Mouse (Mus musculus): ENCODE data around the gene Arhgdig. TPM values are rescaled to one million over a fixed set of nuclear protein-coding genes. Genes with fewer than 3 reads are reported as not detected.
A peak's percentile ranks its signal among the peaks of the same experiment; 100 is the strongest.
"Not testable (repeated sequence)": the region's sequence is repeated elsewhere in the genome, so short reads cannot be mapped to it uniquely, and the experiment has no call there.

Arhgdig gene
- total RNA-seq, 4 experiments from 2014 or later: 59.6 to 69.7 (median 67.6) TPM

DNA sequence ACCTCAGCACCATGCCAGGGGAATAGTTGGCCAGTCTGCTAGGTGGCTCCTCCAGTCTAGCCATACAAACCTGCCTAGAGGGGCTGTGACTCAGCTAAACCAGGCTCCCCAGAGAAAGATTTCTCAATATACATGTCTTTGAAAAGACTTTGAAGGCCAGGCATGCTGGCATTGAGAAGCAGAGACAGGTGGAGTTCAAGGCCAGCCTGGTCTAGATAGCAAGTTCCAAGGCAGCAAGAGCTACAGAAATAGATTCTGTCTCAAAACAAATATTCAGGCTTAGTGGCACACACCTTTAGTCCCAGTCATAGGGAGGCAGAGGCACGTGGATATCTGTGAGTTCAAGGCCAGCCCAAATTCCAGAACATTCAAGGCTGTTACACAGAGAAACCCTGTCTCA lies 1.2 kb downstream of the Arhgdig start:
- no peak for DNase-seq (ENCODE audit: low spot score in 2 of 2)

DNA sequence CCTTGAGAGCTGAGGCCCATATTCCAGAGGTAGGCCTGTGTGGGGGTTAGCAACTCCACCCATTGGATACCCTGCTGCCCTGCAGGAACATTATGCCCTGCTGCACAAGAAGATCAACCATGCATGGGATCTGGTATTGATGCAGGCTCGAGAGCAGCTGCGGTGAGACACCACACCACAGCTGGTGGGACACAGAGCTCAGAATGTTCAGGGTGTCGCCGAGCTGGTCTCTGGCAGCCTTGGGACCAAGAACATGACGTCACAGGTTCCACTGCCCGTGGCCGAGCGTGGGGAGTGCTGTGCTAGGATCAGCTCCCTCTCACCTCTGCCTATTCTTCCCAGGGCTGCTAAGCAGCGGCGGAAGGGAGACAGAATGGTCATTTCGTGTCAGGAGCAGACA lies 2.8 kb downstream of the Arhgdig start:
- no peak for DNase-seq (ENCODE audit: low spot score in 2 of 2)

DNA sequence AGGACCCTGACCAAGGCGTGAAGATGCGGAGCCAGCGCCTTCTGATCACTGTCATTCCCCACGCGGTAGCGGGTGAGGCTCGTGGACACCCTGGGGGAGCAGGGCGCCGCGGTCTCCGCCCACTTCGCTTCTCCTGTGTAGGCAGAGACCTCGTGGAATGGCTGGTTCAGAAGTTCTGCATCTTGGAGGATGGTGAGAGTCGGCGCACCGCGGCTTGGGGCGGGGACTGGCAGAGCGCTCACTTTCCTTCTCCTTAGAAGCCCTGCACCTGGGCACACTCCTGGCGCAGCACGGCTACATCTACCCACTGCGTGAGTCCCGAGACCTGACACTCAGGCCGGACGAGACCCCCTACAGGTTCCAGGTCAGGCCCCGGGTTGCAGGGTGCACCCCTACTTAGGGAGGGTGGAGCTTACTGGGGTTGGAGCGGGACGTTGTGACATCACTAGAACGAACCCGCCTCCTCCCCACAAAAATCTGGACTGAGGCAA lies 4.2 kb downstream of the Arhgdig start:
- peak; percentile 46 to 50 for DNase-seq (ENCODE audit: low spot score in 2 of 2)

DNA sequence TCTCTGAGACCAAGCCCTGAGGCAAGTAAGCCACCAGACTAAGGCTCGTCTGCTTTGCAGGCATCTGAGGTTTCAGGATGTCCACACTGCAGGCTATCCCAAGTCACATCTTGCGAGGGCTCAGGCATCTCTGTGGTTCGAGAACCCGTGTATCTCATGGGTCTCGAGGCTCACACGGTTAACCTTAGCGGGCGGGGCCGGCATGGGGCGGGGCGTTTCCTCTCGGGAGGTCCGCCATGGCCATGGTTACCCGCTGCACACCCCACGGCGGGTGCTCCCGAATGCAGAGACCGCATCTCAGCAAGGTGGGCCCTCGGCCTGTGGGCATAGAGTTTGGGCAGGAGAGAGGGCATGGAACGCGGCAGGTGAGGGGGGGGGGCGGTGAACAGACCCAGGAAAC lies 4.8 kb downstream of the Arhgdig start, which contains the start of gene Rgs11:
Rgs11 (plus strand) TSS at position 215 of the 400 bp plus-strand sequence.
- no peak for DNase-seq (ENCODE audit: low spot score in 2 of 2)

DNA sequence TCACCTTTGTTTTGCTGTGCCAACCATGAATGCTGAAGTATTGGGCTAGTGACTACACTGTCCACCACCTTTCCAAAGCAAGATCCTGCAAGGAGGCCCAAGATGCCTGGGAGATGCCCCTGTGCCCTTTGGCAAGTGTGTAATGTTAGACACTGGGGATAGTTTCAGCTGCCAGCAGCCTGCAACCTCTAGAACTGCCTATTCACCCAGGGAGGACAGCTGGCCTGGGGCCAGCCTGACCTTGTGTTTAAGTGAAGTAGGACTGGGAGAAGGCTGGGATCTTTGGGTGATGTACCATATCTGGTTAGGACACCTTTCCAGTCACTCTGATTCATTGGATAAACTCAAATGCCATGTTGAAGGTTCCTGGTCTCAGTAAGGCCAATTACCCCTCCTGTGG lies 5.6 kb downstream of the Arhgdig start:
- no peak for DNase-seq (ENCODE audit: low spot score in 2 of 2)

DNA sequence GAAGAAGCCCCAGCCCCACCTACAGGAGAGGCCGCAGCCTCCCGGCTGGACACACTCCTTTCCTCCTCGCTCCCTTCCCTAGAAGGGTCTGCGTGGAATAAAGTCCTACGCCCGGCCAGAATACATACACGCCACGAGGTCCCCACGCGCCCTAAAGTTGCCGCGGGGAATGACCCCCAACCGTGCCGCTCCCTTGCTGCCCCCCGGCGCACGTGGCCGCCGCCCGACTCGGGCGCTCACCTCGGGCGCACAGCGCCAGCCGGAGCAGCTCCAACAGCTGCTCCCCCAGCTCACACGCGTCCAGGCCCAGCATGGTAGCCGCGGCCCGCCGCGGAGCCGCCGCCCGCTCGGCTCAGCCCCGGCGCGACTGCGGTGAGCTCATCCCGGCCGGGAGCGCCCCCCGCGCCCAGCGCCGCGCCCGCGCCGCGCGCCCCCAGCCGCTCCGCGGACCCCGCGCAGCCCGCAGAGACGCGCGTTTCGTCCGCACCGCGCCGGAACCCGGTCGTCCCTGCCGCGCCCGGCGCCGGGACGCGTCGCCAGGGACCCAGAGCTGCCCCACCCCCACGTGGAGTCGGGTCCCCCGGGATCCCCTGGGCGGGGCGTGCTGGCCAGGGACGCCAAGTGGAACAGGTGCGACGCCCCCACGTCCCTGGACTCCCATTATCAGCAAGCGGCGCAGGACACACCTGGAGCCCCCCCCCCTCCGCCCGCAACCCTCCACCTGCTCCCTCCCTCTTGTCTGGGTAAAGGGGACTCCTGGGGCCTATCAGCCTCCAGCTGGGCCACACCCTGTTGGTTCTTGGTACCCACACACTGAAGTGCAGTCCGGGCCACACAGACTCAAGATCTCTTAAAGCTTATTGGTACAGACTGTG lies 6.5 kb downstream of the Arhgdig start:
- no peak for DNase-seq (ENCODE audit: low spot score in 2 of 2)

DNA sequence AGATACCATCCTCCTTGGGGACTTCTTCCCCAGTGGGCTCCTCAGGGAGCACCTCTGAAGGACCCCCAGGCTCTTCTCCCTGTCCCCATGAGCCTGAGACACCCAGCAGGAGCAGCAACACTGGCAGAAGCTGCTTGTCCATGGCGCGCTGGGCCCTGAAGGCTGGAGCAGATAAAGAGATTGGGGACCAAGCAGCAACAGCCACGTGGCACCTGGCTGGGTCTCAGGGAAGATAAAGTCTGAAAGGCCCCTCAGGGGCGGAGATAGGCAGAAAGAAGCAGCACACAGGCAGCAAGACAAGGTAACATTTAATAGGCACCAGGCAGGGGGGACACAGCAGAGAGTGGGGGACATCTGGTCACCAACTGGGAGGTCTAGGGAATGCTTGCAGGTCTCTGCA lies 8.7 kb downstream of the Arhgdig start, which contains the start of gene Pdia2:
Pdia2 (minus strand) TSS at position 196 of the 400 bp plus-strand sequence.
- DNase-seq (ENCODE audit: low spot score in 2 of 2): no peak

DNA sequence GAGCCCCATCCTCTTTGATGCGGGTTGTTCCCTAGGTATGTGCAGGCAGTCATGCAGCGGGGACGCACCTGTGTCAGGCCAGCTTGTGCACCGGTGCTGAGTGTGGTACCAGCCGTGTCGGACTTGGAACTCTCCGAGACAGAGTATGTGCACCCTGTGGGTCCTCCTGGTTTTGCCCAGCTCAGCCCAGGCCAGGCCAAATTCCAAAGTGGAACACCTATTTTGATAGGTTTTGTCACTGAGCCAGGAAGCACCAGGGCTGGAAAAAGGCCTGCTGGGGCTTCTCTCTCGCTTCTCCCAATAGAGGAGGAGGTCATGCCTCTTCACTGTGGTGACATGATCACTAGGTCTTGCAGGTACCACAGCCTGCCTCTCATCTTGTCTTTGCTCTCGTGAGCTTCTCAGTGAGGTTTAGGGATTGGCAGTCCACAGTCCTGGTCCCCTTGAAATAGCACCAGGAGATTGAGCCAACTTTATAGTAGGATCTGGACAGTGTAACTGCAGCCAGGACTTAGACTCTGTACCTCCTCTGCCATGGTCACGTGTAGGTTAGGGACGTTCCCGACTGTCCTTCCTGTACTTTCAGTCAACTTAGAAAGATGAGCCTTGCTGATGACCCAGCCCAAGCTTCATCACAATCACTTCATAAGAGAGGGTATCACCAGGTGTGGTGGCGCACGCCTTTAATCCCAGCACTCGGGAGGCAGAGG lies 14.9 kb downstream of the Arhgdig start:
- DNase-seq (ENCODE audit: low spot score in 2 of 2): no peak

DNA sequence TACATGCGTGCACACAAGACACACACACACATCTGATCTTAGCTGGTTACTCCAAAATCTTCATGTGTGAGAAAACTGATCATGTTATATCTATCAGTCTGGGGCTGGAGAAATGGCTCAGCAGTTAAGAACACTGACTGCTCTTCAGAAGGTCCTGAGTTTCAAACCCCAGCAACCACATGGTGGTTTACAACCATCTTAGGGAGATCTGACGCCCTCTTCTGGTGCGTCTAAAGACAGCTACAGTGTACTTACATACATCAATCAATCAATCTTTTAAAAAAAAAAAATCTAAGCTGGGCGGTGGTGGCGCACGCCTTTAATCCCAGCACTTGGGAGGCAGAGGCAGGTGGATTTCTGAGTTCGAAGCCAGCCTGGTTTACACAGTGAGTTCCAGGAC lies 16.1 kb downstream of the Arhgdig start:
- DNase-seq (ENCODE audit: low spot score in 2 of 2): not testable (repeated sequence)

DNA sequence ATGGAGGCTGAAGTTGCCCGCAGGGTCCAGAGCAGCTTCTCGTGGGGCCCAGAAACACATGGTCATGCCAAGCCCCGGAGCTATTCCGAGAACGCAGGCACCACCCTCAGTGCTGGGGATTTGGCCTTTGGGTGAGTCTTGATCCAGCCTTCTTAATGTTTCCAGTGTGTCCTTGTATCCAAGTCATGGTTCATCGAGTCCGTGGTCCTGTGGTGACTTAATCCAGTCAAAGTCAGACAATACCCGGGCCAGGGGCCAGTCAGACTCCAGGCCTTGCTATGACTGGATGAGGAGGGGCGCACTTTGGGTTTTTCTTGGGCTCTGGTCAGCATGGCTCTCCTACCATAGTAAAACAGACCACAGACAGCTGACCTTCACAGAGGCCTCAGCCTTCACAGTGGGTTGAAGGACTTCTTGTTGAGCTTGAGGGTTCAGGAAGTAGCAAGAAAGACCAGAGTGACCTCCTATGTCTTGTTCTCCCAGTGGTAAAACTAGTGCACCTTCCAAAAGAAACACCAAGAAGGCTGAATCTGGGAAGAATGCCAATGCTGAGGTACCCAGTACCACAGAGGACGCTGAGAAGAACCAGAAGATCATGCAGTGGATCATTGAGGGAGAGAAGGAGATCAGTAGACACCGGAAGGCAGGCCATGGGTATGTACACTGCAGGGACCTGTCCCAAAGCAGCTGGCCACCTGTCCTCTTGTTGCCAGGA lies 19.3 kb downstream of the Arhgdig start:
- DNase-seq (ENCODE audit: low spot score in 2 of 2): no peak

DNA sequence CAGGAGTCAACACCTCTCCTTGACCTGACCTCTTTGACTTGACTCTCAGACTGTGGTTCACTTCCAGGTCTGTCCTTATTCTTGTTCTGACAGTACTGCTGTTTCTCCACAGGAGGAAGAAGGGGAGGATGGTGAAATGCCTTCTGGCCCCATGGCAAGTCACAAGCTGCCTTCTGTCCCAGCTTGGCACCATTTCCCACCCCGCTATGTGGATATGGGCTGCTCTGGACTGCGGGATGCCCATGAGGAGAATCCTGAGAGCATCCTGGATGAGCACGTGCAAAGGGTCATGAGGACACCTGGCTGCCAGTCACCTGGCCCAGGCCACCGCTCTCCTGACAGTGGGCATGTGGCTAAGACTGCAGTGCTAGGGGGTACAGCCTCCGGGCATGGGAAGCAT lies 20.0 kb downstream of the Arhgdig start:
- no peak for DNase-seq (ENCODE audit: low spot score in 2 of 2)

DNA sequence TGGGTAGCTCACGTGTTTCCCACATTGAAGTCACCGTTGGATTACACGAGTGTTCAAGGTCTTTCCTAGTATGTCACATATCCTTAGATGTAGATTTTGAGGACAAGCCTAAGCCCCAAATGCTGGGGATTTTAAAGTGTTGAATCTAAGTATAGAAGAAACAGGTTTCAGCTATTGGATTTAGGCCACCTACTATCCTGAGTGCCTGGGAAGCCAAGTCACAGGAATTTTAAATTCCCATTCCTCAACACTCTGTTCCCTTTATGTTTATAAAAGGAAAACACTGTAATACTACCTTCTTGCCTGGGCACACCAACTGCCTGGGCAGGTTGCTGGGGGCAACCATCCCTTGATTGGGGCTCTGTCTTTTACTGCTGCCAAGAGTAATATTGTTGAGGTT lies 26.4 kb downstream of the Arhgdig start:
- DNase-seq (ENCODE audit: low spot score in 2 of 2): no peak

DNA sequence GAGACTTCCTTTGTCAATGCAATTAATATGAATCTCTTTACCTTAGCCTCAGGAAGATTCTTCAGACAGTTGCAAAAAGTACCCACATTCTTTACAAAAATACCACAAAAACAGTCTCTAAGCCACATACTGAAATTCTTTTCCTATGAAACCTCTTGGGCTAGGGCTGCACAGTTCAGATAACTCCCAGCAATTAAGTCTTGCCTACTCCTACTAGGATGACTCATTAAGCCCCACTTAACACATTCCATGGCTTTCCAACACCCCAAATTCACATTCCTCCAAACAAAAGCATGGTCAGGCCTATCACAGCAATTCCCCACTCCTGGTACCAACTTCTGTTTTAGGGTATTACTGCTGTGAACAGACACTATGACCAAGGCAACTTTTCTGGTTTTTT lies 29.0 kb downstream of the Arhgdig start:
- DNase-seq (ENCODE audit: low spot score in 2 of 2): no peak

DNA sequence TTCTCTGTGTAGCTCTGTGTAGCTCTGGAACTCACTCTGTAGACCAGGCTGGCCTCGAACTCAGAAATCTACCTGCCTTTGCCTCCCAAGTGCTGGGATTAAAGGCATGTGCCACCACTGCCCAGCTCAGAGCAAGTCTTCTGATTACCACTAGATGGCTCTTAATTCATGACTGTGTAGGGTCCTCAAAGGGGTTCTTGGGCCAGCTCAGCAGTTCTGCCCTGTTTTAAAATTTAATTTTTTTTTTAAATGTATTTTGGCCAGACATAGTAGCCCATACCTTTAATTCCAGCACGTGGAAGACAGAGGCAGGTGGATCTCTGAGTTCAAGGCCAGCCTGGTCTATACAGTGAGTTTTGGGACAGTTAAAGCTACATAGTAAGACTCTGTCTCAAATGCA lies 32.3 kb downstream of the Arhgdig start:
- not testable (repeated sequence) for DNase-seq (ENCODE audit: low spot score in 2 of 2)

DNA sequence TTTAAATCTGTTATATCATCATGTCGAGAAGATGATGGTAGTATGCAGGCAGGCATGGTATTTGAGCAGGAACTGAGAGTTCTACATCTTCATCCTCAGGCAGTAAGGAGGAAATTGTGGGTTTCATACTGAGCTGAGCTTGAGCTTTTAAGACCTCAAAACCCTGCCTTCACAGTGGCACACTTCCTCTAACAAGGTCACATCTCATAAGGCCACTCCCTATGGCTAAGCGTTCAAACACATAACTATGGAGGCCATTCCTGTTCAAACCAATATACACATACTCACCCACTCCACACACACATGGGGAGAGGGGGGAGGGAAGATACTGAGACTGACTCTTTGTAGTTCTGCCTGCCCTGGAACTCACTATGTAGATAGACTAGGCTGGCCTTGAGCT lies 39.5 kb downstream of the Arhgdig start:
- DNase-seq (ENCODE audit: low spot score in 2 of 2): no peak

DNA sequence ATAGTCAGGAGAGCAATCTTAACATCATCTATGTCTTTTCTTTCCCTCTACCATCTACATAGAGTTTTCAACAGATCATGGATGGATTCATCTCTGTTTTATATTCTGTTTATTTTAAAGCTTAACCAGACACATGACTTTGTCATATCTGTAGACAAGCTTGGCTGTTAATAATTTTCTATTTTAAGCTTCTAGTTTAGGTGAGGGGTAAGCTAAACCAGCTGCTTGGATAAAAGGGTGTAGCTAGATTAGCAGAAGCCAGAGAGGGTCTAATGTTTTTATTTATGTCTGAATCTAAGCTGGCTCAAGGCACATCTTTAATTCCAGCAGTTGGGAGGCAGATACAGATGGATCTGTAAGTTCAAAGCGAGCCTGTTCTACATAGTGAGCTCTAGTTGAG lies 44.9 kb downstream of the Arhgdig start:
- DNase-seq (ENCODE audit: low spot score in 2 of 2): no peak

DNA sequence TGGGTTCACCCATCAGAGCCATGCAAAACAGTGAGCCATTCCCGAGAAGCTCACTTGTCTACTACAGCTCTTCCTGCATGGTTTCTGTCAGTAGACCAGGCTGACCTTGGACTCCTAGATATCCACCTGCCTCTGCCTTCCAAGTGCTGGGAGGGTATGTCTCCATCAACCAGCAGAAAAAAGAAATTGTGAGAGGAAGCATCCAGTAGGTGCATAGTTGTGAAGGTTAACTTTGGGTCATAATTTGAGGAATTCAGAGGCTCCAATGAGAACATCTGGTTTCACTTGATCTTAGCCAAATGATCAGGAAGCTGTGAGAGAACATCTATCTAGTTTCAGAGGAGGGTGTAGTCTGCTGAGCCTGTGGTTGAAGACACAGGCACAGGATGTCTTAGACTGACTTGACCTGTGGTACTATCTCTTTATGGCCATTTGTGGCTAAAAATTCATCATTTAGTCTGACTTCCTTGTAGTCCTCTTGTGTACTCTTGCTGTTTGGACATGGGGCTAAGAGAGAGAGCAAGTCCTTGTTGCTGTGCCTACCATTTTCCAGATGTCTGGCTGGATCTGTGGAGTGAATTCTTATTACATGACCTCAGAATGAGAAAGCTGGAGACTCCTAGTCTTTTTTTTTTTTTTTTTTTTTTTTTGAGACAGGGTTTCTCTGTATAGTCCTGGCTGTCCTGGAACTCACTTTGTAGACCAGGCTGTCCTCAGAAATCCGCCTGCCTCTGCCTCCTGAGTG lies 55.5 kb downstream of the Arhgdig start:
- DNase-seq (ENCODE audit: low spot score in 2 of 2): no peak
